Mouse (Mus musculus) right cerebral cortex, postnatal 36 days (tissue): ENCODE data around the gene Tph2.
"Not testable (repeated sequence)": the region's sequence is repeated elsewhere in the genome, so short reads cannot be mapped to it uniquely, and the experiment has no call there.

ENCODE experiments used
- DNase-seq, 2 experiments: peaks; one replicate each; pipeline ENCODE4 v3.0.0; 2022; ENCODE audit warnings: low spot score in 2 of 2, mixed read lengths in 1 of 2

Tph2 gene

DNA sequence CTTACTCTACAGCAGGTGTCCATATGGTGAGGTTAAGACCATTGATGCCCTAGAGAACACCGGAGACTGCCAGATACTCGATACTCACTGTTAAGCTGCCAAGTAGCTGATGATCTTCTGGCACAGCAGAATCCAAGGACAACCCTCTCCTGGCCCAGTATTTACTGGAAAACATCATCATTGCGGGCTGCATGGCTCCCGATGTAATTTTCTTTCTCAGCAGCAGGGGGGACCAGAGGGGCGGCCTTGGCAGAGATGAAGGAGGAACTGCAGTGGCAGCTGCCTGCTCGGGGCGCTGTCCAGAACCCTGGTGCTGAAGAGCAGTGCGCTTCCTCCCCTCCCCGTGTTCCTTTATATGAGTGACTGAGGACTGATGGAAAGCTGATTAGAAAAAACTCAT lies at the start of gene Tph2:
Gene Tph2 (minus strand): TSS at position 326 of the 400 bp plus-strand sequence.
- DNase-seq = peak; percentile 20 to 22

- DNase-seq = no peak
These were observed 49.0 kb upstream of the Tph2 start for GRCm38 (mm10) chr10:115233798-115234197.

DNA sequence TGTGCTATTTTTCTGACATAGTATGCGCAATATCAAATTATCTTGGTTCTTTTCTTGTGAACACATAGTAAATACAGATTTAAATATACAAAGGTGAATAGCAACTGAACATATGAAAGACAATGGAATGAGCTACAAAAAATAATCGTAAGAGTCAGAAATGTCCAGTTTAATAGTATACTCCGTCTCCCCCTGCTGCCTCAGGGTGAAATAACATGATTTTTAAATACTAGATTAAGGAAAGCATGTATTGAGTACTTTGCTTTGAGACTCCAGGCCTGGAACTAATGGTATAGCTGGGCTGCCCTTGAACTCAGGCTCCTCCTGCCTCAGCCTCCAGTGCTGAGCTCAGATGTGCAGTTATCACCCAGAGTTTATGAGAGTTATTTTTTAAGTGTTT lies 47.7 kb upstream of the Tph2 start:
- no peak for DNase-seq

DNA sequence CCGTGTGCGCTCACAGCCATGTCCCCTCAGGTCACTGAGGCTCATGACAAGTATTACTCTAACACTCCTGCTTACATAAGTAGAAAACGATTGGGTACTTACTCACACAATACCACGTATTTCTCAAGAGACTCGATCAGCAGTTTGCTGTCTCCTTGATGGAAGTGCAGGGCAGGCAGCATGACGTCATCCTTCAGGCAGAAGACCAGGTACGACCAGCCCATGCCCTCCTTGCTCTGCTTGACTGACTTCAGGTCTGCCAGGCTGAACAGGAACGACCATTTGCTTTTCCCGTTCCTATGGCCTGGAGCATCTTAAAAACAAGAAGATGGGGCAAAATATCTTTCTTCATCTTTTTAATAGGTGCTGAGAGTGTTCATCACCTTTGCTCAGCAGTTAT lies 44.2 kb upstream of the Tph2 start:
- no peak for DNase-seq

DNA sequence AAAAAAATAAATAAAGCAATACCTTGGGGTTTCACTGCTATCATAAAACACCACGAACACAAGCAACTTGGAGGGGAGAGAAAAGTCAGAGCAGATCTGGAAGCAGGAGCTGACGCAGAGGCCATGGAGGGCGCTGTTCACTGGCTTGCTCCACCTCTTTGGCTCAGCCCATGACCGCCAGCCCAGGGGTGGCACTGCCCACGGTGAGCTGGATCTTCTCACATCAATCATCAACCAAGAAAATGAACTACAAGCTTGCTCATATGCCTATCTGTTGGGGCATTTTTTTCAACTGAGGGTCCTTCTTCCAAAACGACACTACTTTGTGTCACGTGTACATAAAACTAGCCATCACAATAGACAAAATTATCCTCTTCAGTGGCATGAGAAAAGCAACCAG lies 41.8 kb upstream of the Tph2 start:
- DNase-seq = no peak

- no peak for DNase-seq
These were observed 39.0 kb upstream of the Tph2 start for GRCm38 (mm10) chr10:115223845-115224244.

DNA sequence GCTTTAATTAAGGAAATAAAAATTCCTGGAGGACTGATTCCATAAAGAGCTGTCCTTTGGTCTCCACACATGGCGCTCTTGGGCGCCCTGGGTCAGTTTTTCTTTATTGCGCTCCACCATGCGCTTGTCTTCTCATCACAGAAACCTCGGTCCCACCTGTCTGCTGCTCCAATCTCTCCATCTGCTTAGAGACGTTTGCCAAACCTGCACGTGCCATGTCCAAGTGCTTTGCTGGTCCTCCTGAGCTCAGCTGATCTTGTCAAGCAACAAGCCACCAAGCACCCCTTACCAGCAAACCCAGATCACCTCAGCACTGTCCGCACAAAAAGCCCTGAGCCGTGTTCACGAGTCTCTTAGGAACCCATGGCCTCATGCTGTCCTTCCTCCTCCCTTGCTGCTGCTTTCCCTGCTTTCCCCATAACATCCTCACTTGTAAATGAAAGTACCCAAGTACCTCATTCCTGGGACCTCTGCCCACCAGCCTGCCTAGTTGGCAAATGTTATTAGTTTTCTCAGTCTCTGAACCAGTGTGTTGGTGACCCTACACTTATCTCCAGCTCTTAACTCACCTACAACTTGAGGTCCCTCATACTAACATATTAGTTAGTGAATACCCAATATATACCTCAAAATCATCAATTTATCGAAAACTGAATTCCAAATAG lies 28.2 kb upstream of the Tph2 start:
- no peak for DNase-seq

DNA sequence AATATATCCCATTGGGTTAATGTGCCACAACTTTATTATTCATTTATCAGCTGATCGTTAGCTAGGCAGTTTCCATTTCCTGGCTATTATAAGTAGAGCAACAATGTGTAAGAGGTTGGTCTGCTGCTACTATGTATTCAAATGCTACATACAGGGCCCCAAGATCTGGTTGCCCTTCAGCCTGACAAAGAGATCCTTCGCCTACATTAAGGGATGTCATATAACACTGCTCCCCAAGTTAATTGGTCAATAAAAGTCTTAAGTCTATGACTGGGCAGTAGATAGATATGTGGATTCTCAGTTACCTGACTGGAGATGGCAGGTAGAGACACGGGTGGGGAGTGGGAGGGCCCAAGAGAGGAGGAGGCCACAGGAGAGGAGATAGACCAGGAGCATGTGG lies 21.0 kb upstream of the Tph2 start:
- no peak for DNase-seq

DNA sequence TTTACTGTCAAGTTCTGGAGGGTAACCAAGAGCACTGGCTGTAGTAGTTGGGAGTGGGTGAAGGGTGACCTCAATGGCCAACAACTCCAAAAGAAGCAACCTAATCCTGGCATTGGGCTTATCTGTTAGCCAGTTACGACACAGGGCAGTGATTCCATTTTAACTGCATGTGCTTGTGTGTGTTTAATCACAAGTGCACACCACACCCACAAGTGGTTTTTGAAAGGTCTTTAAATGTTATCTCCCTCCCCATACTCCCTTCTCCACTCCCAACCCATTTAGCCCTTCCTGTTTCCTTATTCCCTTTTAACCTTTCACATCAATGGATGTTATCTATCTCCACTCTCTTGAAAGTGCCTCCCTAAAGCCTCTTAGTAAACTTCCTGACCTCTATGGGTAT lies 20.5 kb upstream of the Tph2 start:
- DNase-seq = no peak

DNA sequence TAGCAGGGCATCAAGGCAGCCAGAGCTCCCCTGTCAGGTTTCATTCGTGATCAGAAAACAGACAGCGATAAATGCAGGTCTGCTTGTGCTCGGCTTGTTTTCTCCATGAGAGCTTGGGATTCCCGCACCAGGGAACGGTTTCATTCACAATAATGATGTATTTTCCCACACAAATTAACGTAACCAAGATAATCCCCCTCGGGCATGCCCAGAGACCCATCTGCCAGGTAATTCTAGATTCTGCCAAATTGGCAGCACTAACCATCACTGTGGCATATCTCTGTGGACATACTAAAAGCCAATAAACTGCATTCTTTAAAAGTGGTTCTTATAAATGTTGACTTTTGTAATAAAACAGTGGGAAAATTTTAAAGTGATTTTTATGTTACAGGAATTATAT lies 6.4 kb upstream of the Tph2 start:
- DNase-seq = no peak

- no peak for DNase-seq
These were observed 2.6 kb upstream of the Tph2 start for GRCm38 (mm10) chr10:115187390-115187789.

DNA sequence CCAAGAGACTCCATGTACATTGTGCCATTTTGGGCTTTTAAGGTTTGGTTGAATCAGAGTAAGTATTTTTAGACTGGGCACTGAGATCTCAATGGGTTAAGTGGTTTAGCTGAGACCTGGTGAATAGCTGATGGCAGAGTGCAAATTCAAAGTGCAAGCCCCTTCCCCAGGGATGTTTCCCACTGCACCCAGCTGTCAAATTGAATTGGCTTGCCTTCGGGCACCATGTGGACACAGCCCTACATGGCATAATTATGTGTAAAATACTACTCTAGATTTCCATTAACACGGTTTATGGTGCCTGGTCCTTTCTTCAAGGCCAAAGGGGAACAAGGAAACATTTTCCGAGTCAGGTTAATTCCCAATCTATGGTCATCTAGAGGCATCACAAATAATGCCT lies 3.8 kb downstream of the Tph2 start:
- no peak for DNase-seq

- not testable (repeated sequence) for DNase-seq
These were observed 6.8 kb downstream of the Tph2 start for GRCm38 (mm10) chr10:115178019-115178418.

- peak in 1 of 2 experiments; percentile 16 for DNase-seq
These were observed 9.2 kb downstream of the Tph2 start for GRCm38 (mm10) chr10:115175591-115175991.

DNA sequence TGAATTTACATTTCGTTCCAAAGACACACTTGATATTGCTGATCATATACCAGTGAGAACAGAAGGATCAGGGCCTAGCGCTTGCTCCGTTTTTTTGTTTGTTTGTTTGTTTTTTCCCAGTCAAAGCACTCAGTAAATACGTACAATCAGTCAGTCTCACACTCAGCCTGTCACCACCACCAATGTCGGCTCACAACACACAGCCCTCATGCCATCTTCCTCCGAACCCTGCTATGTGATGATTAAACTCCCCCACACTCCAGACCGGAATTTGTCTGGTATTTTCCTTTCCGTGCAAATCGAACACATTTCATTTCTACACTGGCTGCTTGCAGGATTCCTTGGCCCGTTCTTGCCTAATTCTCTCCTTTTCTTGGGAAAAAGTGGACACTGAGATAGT lies 11.5 kb downstream of the Tph2 start:
- no peak for DNase-seq

- peak in 1 of 2 experiments; percentile 5 for DNase-seq
These were observed 13.4 kb downstream of the Tph2 start for GRCm38 (mm10) chr10:115171351-115171818.

- DNase-seq = no peak
These were observed 14.1 kb downstream of the Tph2 start for GRCm38 (mm10) chr10:115170496-115171350.

- no peak for DNase-seq
These were observed 15.4 kb downstream of the Tph2 start for GRCm38 (mm10) chr10:115169410-115169809.

- no peak for DNase-seq
These were observed 24.5 kb downstream of the Tph2 start for GRCm38 (mm10) chr10:115160289-115160688.

DNA sequence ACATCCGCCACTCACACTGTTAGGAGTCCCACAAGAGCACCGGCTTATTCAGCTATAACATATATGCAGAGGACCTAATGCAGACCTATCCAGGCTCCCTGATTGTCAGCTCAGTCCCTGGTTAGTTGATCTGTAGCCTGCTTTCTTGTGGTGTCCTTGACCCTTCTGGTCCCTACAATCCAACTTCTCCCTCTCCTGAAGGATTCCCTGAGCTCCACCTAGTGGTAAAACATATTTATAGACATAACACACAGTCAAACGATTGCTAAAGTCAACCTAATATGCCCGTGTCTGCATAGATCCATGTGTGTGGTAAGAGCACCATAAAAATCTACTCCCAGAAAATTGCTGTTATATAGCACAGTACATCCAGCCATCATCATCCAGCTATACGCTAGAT lies 37.5 kb downstream of the Tph2 start:
- DNase-seq = no peak

DNA sequence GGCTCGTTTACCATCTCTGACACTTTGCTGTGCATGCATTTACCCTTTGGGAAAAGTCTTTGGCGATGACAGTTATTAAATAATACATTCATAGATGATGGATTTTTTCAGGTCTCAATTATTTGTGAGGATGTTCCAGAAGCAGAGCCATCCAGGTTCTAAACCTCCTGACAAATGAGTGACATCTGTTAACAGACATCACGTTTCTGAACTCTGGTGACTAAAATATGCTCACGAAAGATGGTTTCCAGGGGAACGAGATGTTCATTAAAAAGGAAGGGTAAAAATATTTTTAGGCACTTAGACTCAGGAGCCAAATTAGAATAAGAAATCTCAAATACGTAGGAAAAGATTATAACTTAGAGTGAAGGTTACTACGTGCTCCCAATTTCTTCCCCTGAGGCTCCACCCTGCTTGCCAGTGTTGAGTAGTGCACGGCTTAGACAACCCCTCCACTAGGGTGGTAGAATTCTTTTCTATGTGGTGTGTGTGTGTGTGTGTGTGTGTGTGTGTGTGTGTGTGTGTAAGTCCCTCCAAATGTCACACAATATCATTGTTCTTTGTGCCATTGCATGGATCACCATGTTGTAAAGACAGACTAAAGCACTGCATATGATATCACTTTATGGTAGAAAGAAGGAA lies 38.4 kb downstream of the Tph2 start:
- DNase-seq = no peak

DNA sequence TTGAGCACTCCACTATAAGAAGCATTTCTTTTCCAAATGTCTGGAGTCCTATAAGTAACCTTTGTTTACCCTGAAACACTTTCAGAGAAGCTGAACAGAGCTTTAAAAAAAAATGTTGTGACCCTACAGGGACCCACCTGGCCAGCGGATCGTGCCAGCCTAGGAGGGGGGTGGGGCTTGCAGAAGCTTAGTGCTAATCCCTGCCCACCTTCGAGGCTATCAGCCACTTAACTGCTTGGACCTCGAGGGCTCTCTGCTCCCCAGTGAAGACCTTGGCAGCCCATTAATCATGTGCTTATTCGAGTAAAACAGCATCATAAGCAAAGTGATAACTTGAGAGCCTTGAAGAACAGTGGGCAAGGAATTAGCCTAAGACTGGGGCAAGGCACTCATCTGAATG lies 40.3 kb downstream of the Tph2 start:
- DNase-seq = no peak

- no peak for DNase-seq
These were observed 41.2 kb downstream of the Tph2 start for GRCm38 (mm10) chr10:115143641-115144040.
